Mouse (Mus musculus): ENCODE data around the gene Rftn2.
A peak's percentile ranks its signal among the peaks of the same experiment; 100 is the strongest.

Gene Rftn2

DNA sequence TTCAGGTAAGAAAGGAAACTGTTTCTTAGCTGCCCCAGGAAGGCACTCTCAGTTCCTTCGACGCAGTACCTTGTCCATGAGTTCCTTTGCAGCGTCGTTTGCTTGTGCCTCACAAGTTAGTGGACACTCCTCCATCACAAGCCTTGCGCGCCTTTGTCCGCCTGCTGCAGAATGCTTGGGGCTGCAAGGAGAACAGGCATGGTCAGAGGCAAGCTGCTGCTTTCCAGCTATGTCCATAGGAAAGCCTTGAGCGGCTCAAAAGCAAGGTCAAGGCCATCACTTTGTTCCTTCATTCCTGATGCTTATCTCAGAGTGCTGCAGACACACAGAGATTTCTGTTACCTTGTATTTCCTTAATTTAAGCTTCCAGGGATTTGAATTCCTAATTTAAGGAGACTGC lies 15.5 kb downstream of the Rftn2 start:
- DNase-seq (ENCODE audit: low read depth, low spot score) = no peak

DNA sequence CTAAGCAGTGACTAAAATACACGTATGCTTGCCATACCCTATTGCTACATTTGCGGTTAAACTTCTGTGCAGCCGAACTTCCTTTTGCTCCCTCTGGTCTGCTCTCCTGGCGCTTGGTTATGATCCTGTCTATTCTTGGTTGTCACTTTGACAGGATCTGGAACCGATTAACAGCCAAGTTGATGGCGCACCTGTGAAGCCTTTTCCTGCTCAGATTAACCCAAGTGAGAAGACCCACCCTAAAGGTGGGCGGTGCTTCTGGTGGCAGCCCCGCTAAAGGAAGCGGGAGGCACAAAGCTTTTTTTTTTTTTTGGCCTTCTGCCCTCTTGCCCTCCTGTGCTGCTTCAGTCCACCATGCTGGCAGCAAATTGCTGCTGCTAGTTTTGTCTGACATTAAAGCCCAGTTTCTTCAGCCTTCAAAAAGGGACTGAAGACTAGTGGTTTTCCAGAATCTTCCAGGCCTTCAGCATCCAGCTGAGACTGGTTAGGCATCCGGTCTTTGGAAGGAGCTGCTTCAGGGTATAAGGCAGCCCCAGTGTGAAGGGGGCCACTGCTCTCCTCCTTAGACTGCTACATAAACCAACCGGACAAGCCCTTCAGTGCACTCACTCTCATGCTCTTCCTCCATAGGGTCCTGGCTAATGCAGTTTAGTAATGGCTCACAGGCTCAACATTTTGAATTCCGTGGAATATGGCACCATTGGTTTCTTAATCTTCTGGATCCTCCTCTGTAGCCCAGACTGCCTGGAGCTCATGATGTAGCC lies 16.2 kb downstream of the Rftn2 start:
- no peak for DNase-seq (ENCODE audit: low read depth, low spot score)

DNA sequence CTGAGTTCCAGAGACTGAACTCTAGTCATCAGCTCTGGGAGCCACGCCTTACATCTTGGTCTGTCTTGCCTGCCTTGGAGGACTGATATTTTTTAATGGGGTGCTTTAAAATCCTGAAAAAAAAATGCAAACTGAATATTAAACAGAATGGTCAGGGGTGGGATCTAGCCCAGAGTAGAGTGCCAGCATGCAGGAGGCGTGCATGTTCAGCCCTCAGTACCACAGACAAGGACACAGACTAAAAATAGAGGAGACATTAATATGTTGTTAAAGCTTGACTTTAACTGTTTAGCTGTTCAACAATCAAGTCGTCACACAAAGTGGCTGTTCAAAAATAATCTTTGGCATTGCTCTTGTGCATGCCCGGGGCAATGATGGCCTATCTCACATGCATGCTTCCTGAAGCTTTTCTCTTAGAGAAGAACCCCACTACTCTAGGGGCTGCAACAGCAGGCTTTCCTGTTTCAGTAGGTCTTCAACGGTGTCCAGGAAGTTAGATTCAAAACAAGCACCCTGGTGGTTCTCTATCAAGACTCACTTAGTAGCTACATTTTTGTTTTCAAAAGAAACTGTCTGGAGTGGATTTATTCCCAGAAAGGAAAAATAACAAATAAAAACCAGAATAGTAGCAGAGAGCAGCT lies 18.0 kb downstream of the Rftn2 start:
- DNase-seq (ENCODE audit: low read depth, low spot score) = no peak

DNA sequence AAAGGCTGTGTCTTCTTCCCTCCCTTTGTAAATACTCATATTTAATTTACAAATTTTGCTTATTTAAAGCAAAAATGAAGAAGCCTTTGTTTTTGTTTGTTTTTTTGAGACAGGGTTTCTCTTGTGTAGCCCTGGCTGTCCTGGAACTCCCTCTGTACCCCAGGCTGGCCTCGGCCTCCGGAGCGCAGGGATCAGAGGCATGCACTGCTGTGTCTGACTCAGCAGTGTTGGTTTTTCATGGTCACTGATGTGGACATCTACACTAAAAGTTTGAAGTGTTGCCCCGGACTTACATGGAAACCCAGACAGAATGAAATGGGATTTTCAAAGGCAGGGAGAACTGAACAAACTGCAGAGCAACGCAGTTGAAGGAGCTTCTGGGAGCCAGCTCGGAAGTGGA lies 19.0 kb downstream of the Rftn2 start:
- DNase-seq (ENCODE audit: low read depth, low spot score) = no peak

DNA sequence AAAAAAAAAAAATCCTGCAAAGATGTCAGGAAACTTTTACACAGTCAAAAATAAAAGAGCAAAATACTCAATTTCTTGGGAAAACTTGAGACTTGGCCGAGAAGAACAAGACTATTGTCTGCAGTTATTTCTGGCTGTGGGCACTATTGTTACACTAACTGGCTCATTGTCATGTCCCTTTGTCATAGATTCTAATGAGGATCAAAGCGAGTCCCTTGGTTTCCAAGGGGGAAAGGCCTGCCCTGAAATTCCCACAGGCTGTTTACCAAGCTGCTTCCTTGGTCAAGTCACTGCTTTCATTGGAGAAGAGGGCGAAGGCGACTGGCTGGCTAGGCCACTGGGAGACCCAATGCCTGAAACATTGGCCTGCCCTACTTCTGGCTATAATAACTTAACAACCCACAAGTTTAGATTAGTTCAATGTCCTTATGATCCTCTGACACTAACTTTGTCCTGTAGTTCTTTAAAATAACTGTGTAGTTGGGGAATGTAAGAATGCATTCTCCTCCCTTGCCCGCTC lies 20.7 kb downstream of the Rftn2 start:
- DNase-seq (ENCODE audit: low read depth, low spot score) = peak; percentile 33

DNA sequence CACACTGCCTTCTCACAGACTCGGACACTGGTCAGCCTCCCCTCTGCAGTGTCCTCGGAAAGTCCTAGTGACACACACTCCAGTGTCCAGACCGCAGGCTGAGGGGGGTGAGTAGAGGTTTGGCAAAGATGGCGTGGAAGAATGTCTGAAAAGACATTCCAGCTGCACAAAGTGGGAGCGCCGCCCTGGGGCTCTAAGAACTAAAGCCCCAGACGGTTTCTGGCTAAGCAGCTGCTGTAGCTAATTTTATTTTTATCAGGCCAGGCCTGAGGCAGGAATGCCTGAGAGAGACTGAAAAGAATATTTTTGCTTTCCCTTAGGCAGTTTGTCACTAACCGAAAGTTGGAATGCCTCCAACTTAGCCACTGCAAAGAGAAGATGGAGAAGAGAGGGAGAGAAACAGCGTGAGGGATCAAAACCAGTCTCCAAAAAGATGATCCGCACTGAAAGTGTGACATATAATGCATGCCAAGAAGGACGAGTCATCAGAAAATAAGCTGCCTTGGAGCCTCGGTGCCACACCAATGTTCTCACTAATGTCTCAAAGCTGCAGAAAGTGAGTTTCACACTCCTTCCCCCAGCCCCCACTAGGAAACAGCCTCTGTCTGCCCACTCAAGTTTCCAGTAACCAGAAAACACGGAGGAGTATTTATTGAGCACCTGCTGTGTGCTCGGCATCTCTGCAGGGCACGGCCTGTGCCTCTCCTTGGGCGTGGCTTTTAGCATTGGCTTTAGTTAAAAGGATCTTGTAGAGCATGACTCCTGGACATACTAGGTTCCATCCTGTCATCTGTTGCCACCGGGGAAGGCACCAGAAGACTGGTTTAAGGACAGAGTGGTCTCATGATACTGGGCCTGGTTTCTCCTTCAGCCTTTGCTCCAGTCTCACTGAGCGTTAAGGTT lies 24.5 kb downstream of the Rftn2 start:
- peak; percentile 80 for DNase-seq (ENCODE audit: low read depth, low spot score)

DNA sequence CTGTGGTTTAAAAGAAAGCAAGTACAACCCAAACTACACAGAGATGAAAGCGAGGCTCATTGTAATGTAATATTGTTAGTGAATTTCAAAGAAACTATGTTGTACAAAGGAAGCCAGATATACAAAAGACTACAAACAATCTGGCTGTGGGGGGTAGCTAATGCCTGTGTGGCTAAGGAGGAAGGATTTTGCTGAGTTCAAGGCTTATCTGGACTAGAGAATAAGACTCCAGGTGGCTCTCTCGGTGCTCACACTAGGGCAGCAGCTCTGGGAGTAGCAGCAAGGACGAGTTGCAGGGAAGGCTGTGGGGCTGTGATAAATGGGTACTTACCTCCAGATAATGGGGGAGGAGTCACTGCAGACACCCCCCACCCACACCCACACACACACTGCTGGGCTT lies 27.9 kb downstream of the Rftn2 start:
- DNase-seq (ENCODE audit: low read depth, low spot score) = no peak

DNA sequence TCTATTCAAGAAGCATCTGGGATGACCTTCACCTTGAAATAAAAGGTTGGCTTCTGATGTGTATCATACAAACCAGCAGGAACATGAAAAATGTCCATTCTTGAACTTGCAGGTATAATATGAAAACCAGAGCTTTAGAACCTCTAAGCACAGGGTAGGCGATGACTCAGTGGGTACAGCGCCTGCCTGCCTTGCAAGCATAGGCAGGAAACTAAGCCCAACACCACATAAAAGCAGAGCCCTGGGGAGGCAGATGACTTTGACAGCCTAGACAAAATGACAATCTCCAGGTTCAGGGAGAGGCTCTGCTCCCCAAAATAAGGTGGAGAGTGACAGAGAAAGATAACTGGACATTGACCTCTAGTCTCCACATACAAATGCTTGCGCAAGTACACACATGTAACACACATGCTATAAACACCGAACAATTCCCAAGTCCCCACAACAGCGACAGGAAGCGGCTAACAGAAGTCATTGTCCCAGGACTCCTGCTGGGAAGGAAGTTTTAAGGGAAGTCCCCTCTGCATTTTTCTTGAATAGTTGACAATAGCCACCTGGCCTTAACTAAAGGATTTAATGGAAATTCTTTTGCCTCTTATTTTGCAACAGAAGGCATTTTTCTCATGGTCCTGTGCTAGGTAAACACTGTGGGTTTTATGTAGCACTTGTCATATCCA lies 30.1 kb downstream of the Rftn2 start:
- no peak for DNase-seq (ENCODE audit: low read depth, low spot score)

DNA sequence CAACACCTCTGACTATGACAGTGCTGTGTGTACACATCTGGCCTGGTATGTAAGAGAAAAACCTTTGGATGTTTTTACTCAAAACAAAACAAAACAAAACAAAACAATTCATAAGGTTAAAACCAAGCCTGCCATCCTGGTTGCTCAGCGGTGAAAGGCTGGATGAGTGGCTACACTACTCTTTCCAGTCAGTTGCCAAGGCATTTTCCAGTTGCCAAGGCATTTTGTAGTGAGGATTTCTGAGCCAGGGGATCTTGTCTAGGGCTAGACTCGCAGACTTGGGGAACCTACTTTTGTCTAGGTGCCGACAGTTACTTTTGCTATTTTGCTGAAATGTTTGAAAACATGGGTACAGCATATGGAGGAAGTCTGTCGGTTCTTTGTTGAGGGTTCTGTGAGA lies 31.6 kb downstream of the Rftn2 start:
- DNase-seq (ENCODE audit: low read depth, low spot score) = no peak

DNA sequence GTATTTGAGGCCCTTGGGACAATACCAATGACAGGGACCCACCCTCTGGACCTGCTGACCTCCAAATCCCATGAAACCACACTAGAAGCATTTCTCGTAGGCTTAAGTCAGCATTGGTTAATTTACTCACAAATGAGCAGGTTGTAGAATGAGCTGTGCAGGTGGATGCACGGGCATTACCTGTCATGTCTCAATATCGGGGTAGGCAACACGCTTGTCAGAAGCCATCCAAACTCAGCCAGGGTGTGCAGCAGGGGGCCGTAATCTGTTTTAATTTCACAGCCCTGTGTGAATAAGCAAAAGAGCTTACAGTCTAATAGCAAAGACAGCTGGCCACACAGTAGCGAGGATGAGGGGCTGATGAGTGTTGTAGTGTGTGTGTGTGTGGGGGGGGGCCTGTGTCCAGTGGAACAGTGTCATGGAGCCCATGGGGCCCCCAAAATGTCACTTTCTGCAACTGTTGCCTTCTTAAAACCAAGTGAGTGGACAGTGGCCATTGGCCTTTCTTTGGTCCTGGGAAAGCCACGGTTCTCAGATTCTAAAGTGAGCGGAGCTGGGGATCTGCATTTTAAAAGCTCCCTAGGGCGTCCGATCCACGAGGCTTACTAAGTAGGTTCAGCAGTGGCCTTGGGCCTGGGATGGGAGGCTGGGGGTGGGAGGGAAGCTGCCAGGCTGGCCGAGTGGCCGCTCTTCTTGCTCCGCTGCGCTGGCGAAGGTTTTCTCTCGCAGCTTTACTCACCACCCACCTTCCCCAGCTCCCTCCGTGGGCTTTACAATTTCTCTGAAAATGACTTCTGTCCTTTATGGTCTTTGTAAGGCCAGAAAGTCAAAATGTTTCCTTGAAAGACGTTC lies 32.3 kb downstream of the Rftn2 start:
- DNase-seq (ENCODE audit: low read depth, low spot score) = no peak

DNA sequence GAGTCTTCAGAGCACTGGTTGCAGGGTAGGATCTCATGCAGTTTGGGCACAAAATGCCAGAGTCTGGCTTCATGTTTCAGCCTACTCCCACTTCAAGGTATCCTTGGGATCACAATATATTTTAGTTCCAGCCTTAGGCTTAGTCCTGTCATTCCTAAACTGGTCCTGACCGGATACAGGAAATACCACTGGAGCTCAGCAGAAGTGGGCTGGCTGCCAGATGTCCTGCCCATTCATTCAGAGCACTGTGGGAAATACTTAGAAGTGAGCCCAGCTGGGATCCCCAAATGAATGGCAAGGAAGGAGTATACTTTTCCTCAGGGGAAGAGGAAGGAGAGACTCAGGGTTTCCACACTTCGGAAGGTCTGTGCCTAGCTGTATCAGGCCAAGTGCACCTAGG lies 33.3 kb downstream of the Rftn2 start:
- no peak for DNase-seq (ENCODE audit: low read depth, low spot score)

DNA sequence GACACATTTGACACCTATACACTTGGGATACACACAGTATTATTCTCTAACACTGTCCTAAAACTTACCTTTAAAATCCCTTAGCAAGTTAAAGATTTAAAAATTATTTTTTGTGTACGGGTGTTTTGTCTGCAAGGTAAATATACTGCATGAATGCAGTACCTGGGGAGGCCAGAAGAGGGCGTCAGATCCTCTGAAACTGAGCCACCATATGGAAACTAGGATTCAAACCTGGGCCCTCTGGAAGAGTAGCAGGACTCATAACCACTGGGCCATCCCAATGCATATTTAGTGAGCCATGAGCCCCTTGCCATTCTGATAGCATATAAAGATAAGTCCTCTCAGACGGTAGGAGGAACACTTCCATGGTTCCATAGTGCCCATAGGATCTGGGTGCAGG lies 33.8 kb downstream of the Rftn2 start:
- no peak for DNase-seq (ENCODE audit: low read depth, low spot score)

DNA sequence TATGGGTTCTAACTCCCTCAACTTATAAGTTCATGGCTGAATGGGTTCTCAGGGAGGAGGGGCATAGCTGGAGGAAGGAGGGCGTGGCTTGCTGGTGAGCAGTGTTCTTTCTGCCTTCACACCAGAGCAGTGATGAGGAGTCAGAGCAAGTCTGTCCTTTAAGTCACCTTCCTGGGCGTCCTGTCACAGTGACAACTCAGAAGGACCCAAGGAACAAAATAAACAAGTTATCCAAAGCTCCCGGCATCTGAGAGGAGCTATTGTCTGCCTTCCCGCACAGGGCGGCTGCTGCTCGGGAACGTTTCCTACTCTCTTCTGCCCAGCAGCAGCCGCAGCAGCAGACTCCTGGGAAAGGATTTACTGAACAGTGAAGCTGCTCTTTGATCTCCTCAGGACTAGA lies 34.6 kb downstream of the Rftn2 start:
- DNase-seq (ENCODE audit: low read depth, low spot score) = peak; percentile 44

DNA sequence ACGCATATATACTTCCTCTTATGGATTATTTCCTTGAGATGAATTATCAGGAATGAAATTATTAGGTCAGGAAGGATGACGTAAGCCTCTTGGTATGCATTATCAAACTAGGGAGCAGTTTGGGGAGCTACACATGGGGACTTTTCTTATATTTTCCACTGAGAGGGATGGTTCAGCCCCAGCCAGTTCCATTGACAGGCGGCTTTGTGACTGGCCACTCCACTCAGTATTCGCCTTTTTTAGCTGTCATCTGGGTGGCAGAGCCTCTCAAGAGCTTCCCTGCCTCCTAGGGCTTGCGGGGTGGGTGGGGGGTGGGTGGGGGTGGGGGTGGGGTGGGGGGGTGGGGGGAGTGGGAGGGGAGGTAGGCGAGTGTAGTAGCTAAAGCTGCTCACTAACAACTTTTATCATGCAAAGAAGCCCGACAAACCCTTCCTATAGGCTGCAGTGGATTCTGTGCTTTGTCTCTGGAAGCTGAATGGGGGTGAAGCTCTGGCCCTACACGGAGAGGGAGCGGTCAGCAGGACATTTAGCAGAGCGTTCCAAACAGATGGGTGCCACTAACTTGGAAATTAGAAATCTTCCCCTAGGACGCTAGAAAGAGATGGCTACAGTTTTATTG lies 39.9 kb downstream of the Rftn2 start:
- DNase-seq (ENCODE audit: low read depth, low spot score) = no peak

DNA sequence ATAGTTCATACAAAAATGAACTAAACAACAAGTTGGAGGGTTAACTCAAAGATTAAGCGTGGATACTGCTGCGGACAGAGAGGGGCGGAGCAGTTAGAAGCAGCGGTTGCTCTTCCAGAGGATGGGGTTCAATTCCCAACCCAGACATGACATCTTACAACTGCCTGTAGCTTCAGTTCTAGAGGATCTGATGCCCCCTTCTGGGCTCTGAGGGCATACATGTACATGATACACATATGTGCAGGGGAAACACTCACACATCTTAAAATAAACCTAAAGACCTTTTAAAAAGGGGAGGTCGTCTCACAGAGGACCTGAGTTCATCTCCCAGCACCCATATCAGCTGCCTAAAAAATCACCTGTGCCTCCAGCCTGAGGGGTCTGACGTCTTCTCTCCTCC lies 40.9 kb downstream of the Rftn2 start:
- peak; percentile 10 for DNase-seq (ENCODE audit: low read depth, low spot score)

DNA sequence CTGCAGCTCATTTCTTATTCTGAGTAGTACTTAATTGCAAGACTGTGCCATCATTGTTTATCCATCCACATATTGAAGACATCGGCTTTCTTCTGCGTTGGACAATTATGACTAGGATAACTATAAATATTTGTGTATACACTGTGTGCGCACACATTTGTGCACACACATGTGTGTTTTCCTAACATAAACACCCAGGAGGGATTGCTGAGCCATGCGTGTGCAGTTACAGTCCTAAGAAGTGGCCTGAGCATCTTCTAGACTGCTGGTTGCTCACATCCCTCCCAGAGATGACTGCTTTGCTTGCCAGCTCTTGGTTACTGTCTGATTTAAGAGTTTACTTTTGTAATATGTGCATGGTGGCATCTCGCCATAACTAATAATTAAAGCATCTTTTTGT lies 44.2 kb downstream of the Rftn2 start:
- DNase-seq (ENCODE audit: low read depth, low spot score) = no peak

DNA sequence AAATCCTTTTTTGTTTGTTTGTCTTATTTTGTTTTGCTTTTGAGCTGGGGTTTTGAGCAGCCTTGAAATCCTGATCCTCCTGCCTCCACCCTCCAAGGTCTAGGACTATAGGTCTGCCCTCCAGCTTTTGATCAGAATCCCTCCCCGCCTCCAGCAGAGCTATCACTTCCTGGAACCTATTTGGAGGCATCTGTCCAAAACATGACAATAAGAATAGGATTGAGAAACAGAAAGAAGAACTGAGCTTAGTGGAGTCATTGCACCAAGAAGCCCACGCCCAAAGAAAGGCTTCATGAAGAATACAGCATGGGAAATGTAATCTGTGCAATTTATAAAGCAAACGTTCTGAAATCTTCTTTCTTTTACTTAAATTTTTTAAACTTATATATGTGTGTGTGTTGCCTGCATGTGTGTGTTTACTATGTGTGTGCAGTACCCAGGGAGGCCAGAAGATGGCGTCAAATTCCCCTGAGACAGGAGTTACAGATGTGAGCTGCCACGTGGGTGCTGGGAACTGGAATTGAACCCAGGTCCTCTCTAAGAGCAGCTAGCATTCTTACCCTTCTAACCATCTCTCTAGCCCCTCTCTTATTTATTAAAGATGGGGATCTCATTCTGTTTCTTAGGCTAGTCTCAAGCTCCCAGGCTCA lies 46.5 kb downstream of the Rftn2 start:
- no peak for DNase-seq (ENCODE audit: low read depth, low spot score)

DNA sequence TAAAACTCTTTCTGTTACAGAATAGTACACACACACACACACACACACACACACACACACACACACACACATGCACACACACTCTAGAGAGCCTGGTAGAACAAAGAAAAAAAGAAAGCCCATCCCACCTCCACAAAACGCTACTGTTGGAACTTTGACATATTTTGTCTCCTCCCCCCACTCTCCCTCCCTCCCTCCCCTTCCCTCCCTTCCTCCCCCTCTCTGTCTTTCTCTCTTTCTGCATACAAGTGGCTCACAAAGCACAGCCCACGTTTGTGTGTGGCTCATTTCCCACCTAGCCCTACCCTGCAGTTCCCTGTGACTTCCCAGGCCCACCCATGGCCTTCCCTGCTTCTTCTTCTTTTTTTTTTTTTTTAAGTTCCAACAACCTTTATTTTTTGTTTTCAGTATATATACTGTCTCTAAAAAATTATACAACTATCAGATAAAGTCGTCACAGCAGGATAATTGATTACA lies 52.0 kb downstream of the Rftn2 start:
- DNase-seq (ENCODE audit: low read depth, low spot score) = peak; percentile 38

DNA sequence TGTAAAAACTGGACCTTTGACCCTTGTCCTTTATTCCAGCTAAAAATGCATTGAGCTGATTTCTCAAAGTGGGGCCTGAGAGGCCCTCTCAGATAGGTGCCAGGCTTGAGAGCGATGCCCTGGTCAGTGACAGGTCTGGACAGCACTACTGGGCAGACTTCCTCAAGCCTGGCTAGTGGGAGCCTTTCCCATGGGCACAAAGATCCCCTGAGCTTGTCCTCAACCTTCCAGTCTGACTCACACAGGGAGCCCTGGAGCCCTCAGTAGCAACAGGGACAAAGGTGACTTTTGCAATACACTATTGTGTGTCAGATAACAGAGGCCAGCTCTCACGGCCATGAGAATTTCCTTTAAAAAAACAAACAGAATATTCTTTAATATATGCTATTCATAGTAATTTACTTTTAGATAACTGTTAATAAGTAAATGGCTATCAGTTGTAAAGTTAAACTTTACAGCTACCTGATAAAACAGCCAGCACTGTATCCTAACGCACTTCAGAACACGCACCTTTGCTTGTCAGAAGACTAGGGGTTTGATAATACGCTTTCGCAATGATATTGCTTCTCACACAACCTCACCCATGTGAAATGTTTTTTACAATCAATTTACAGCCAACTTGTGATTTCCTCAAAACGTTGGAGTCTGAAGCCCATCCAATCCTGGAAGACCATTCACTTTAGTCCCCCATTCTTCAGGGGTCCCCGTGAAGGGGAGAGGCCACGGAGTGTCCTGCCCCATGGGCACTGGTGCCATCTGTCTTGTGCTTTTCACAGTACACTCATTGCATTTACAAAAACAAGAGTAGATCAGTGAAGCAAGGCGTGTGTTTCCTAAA lies 52.6 kb downstream of the Rftn2 start:
- DNase-seq (ENCODE audit: low read depth, low spot score) = no peak
